Mouse (Mus musculus) midbrain, embryonic 14.5 days (tissue): ENCODE measurements around the gene Ipo13. TPM values are rescaled to one million over a fixed set of nuclear protein-coding genes. Genes with fewer than 3 reads are reported as not detected.

Experiments used
- ATAC-seq: fragments of 200-750 bp; cut with Nextera tagmentation; 2 replicates; pipeline ENCODE4 v1.8.0; 2017; ENCODE audit warnings: moderate number of reproducible peaks, moderate library complexity; ENCODE audit not compliant: low FRiP score, low TSS enrichment
- DNase-seq: peaks from one replicate; pipeline ENCODE4 v3.0.0-alpha.2; 2015
- H3K27ac ChIP-seq: fragments of 300-500 bp; sonication (generic); replicated peaks from 2 replicates; pipeline ENCODE4 v1.5.1; 2014; ENCODE audit warnings: mild to moderate bottlenecking, low read depth, low read length, moderate library complexity
- H3K27me3 ChIP-seq: fragments of 300-500 bp; sonication (generic); 2 replicates; pipeline ENCODE4 v1.6.1; 2014; ENCODE audit warnings: low read length, control low read depth, mixed read lengths; ENCODE audit not compliant: control insufficient read depth, insufficient read depth
- H3K36me3 ChIP-seq: fragments of 300-500 bp; sonication (generic); 2 replicates; pipeline ENCODE4 v1.6.1; 2014; ENCODE audit warnings: low read length, control low read depth; ENCODE audit not compliant: control insufficient read depth, insufficient read depth
- H3K4me1 ChIP-seq: fragments of 300-500 bp; sonication (generic); 2 replicates; pipeline ENCODE4 v1.6.1; 2014; ENCODE audit warnings: mild to moderate bottlenecking, antibody characterized with exemption, low read length, control low read depth; ENCODE audit not compliant: control insufficient read depth, insufficient read depth
- H3K4me2 ChIP-seq: fragments of 300-500 bp; sonication (generic); 2 replicates; pipeline ENCODE4 v1.6.1; 2014; ENCODE audit warnings: mild to moderate bottlenecking, low read length, moderate library complexity
- H3K4me3 ChIP-seq: fragments of 300-500 bp; sonication (generic); replicated peaks from 2 replicates; pipeline ENCODE4 v1.5.1; 2014; ENCODE audit warnings: low read depth, low read length
- H3K9ac ChIP-seq: fragments of 300-500 bp; sonication (generic); replicated peaks from 2 replicates; pipeline ENCODE4 v1.6.1; 2014; ENCODE audit warnings: mild to moderate bottlenecking, low read length, moderate library complexity
- H3K9me3 ChIP-seq: fragments of 300-500 bp; sonication (generic); 2 replicates; pipeline ENCODE4 v1.6.1; 2016; ENCODE audit warnings: low read length, control low read depth, mixed read lengths; ENCODE audit not compliant: control insufficient read depth
- WGBS: fragments of 180-500 bp; shearing (Covaris S2); extraction: QIAGEN DNeasy Blood & Tissue Kit; methylation state at CpG from one replicate; pipeline ENCODE4 v1.1.7; 2014; 5-methylcytosine and 5-hydroxymethylcytosine counted together
- polyA plus RNA-seq: library from polyadenylated mRNA; unstranded; fragments of >200 nt; fragmentation: Nextera tagmentation; extraction: Ambion mirVana; gene quantifications from 2 replicates; pipeline ENCODE4 v1.2.1, GENCODE M21; 2014

The Ipo13 gene
- polyA plus RNA-seq, 1 experiment from 2014 or later, result 62.7 TPM

GRCm38 (mm10) chr4:117869317-117869716 lies 45.5 kb downstream of the Ipo13 start:
- no peak overlapping the region for H3K9ac ChIP-seq
- WGBS, result 72% methylated on average over 9 of the region's 9 CpGs

GRCm38 (mm10) chr4:117867823-117868222 lies 47.0 kb downstream of the Ipo13 start:
- DNase-seq (peak; percentile 82), ATAC-seq (no peak)
- no peaks in the 10 kb centered on the region for H3K36me3 ChIP-seq
- H3K27ac ChIP-seq, result no peak overlapping the region
- no peaks in the 10 kb centered on the region for H3K9me3 ChIP-seq
- WGBS, result 19% methylated on average over 24 of the region's 24 CpGs
- H3K4me1 ChIP-seq, result no peaks in the 10 kb centered on the region
- H3K4me2 ChIP-seq, result peak overlapping the region; percentile 17; the same call in 1 of the 2 replicates
- H3K27me3 ChIP-seq, result no peaks in the 10 kb centered on the region
- no peak overlapping the region; the same call in 1 of the 2 replicates for H3K9ac ChIP-seq
- H3K4me3 ChIP-seq, result no peak overlapping the region

More at GRCm38 (mm10) chr4:117869317-117869716, 45.5 kb downstream of the Ipo13 start:
- no peak overlapping the region for H3K4me2 ChIP-seq
- H3K4me3 ChIP-seq, result no peak overlapping the region
- DNase-seq (no peak), ATAC-seq (no peak)
- H3K27ac ChIP-seq, result no peak overlapping the region
- H3K36me3 ChIP-seq, result peaks cover 15% of the 10 kb centered on the region
- no peaks in the 10 kb centered on the region for H3K9me3 ChIP-seq
- H3K4me1 ChIP-seq, result no peaks in the 10 kb centered on the region
- H3K27me3 ChIP-seq, result no peaks in the 10 kb centered on the region

DNA sequence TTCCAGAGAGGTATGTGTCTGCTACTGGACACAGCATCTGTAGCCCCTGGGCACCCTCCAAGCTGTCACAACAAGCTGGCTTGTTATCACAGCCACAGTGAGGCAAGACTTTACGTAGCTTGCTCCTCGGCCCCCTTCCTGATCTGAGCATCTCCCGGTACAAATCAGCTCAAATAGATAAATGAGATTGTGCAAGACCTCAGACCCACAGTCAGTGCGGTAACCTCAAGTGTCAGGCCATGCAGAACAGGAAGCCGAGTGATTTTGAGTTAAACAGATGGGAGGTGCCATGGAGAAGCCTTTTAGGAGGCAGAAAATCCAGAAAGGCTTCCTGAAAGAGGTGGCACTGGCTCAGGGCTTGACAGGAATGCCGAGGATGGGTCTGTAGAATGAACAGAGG lies 47.8 kb downstream of the Ipo13 start:
- no peak for ATAC-seq
- no peak for DNase-seq
- H3K4me3 ChIP-seq, result no peak overlapping the region
- H3K27ac ChIP-seq, result no peak overlapping the region
- no peaks in the 10 kb centered on the region for H3K9me3 ChIP-seq
- H3K36me3 ChIP-seq, result no peaks in the 10 kb centered on the region
- H3K4me1 ChIP-seq, result no peaks in the 10 kb centered on the region
- 76% methylated on average over 6 of the region's 6 CpGs for WGBS
- H3K27me3 ChIP-seq, result no peaks in the 10 kb centered on the region
- no peak overlapping the region for H3K4me2 ChIP-seq
- H3K9ac ChIP-seq, result no peak overlapping the region

- Histone ChIP-seq H3K27ac (no peak overlapping the region), H3K4me2 (no peak overlapping the region), H3K27me3 (no peaks in the 10 kb centered on the region), H3K4me1 (no peaks in the 10 kb centered on the region), H3K9me3 (no peaks in the 10 kb centered on the region), H3K4me3 (no peak overlapping the region), H3K36me3 (no peaks in the 10 kb centered on the region), H3K9ac (no peak overlapping the region)
- DNase-seq (peak; percentile 46), ATAC-seq (no peak)
- 58% methylated on average over 9 of the region's 9 CpGs for WGBS
Observed at GRCm38 (mm10) chr4:117866083-117866482, 48.7 kb downstream of the Ipo13 start.

DNA sequence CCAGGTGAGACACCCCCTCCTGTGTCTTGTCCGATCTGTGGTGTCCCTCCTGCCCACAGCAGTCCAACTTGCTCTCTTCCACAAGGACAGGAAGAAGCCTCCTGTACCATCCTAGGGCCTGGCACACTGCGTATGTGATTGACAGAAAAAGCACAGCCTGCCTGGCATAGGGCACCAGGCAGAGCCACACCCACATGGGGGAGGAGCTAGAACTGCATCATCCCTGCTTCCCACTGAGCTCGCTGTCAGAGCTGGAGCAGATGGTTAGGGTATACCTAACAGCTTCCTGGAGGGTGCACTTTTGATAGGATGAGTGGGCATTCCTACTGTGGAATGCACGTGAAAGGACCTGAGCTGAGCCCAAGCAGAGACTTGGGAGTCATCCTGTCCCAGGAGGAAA lies 52.0 kb downstream of the Ipo13 start:
- Histone ChIP-seq H3K9me3 (no peaks in the 10 kb centered on the region), H3K9ac (no peak overlapping the region), H3K27ac (no peak overlapping the region), H3K4me1 (no peaks in the 10 kb centered on the region), H3K36me3 (no peaks in the 10 kb centered on the region), H3K4me2 (no peak overlapping the region), H3K4me3 (no peak overlapping the region), H3K27me3 (no peaks in the 10 kb centered on the region)
- peak; percentile 78 for DNase-seq
- 26% methylated on average over 4 of the region's 4 CpGs for WGBS
- peak; percentile 57; the same call in 1 of the 2 replicates for ATAC-seq

DNA sequence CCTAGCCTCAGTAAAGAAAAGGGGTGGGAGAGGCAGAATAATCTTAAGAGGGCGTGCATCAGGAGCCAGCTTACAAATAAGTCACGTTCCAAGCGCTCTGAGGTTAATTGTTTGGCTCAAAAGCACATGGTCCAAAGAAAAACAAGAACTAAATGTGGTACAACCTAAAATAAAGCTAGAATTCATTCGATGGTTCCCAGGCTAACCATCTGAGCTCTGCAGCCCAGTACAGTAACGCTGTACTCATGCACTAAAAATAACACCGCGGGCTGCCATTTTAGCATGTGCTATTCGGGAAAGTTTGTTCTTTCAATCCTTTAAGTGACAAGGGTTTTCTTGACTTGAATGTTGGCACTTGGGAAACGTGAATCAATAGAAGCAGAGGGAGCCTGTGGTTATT lies 54.2 kb downstream of the Ipo13 start:
- no peak overlapping the region for H3K4me3 ChIP-seq
- no peak overlapping the region for H3K27ac ChIP-seq
- DNase-seq (no peak), ATAC-seq (no peak)
- WGBS, result 86% methylated on average over 9 of the region's 9 CpGs
- no peaks in the 10 kb centered on the region for H3K4me1 ChIP-seq
- H3K36me3 ChIP-seq, result no peaks in the 10 kb centered on the region
- no peaks in the 10 kb centered on the region for H3K9me3 ChIP-seq
- H3K27me3 ChIP-seq, result no peaks in the 10 kb centered on the region
- no peak overlapping the region for H3K9ac ChIP-seq
- H3K4me2 ChIP-seq, result no peak overlapping the region

DNA sequence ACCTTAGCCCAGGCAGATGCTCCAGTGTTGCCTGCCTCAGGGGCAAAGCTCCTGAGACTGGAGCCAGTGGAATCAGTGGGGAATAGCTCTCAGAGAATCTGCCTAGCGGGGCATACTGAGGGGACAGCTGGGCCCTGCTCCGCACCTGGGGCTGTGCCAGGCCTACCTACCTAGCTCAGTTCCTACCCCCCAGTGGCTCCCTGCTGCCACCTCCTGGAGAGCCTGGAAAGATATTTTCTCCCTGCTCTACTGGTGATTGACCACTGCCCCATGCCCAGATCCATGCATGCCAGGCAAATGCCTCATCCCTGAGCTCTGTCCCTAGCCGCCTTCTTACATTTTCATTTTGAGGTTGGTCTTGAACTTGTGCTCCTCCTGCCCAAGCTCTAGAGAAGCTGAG lies 56.0 kb downstream of the Ipo13 start:
- Histone ChIP-seq H3K27me3 (no peaks in the 10 kb centered on the region), H3K9me3 (no peaks in the 10 kb centered on the region), H3K36me3 (no peaks in the 10 kb centered on the region), H3K4me1 (no peaks in the 10 kb centered on the region), H3K4me2 (no peak overlapping the region), H3K4me3 (no peak overlapping the region), H3K27ac (no peak overlapping the region), H3K9ac (no peak overlapping the region)
- 48% methylated on average over 3 of the region's 3 CpGs for WGBS
- DNase-seq (peak; percentile 64), ATAC-seq (no peak)

DNA sequence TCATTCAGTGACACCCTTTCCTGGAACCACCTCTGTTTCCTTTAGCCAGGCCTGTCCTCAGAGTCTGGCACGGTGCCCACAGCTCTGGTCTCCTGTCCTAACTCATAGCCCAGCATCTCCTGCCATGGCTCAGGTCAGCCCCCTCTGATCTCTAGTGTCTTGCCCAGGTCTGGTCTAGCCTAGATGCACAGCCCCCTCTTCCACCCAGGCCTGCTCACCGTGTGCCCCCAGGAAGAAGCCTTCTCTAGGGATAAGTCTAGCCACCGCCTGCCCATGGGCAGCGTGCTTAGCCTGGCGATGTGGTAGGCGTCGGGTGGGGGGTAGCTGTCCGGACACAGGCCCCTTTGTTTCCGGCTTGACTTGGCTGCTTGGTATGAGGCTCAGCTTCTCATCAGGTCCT lies 59.7 kb downstream of the Ipo13 start:
- ATAC-seq, result no peak

DNA sequence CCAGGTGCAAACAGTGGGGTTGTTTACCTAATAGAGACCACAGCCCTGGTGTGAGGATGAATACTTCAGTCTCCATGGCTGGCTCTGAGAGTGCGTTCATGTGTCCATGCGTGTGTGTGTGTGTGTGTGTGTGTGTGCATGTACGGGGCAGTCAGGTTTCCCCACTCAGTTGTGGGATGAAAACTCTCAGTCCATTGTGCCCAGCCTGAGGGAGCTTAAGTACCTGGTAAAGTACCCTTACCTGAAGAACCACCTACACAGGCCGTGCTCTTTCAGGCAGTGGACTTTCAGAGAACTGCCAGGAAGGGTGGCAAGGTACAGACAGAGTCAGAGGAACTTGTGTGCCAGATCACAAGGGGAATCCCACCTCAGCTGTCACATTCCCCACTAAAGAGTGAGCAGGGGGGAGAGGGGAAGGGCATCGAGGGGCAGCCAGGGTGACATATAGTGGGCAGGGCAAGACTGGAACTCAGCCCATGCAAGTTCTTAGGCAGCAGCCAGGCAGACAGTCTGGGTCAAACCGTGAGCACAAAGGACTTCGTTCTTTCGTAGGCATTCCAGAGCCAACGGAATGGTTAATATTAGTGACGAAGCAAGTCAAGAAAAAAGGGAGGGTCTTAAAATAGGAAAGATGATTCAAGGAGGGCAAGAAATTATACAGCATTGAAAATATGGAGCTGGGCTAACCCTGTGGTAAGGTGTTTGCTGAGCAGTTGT lies 62.5 kb downstream of the Ipo13 start:
- H3K4me1 ChIP-seq, result peaks cover 16% of the 10 kb centered on the region; the same call in 1 of the 2 replicates
- no peak overlapping the region for H3K9ac ChIP-seq
- WGBS, result 91% methylated on average over 10 of the region's 10 CpGs
- H3K4me2 ChIP-seq, result no peak overlapping the region
- no peak overlapping the region for H3K4me3 ChIP-seq
- no peaks in the 10 kb centered on the region for H3K27me3 ChIP-seq
- no peaks in the 10 kb centered on the region for H3K9me3 ChIP-seq
- no peak for DNase-seq
- no peak for ATAC-seq
- no peak overlapping the region for H3K27ac ChIP-seq
- no peaks in the 10 kb centered on the region for H3K36me3 ChIP-seq

More for the DNA sequence above, 59.7 kb downstream of the Ipo13 start:
- H3K9me3 ChIP-seq, result no peaks in the 10 kb centered on the region
- no peaks in the 10 kb centered on the region for H3K36me3 ChIP-seq
- no peak overlapping the region for H3K4me3 ChIP-seq
- 71% methylated on average over 9 of the region's 9 CpGs for WGBS
- H3K27me3 ChIP-seq, result no peaks in the 10 kb centered on the region
- DNase-seq, result peak; percentile 36
- no peak overlapping the region for H3K9ac ChIP-seq
- no peak overlapping the region; the same call in 1 of the 2 replicates for H3K27ac ChIP-seq
- no peak overlapping the region for H3K4me2 ChIP-seq
- peaks cover 2% of the 10 kb centered on the region; the same call in 1 of the 2 replicates for H3K4me1 ChIP-seq
